Mouse (Mus musculus) stomach, postnatal 0 days (tissue): ENCODE results near the gene Atxn7l3. TPM values are rescaled to one million over a fixed set of nuclear protein-coding genes. Genes with fewer than 3 reads are reported as not detected.
A peak's percentile ranks its signal among the peaks of the same experiment; 100 is the strongest.

ENCODE experiments used
- ATAC-seq: fragments of 200-750 bp; cut with Nextera tagmentation; 2 replicates; pipeline ENCODE4 v1.8.0; 2017; ENCODE audit not compliant: low FRiP score, low TSS enrichment
- DNase-seq: peaks from one replicate; pipeline ENCODE4 v3.0.0-alpha.2; 2016; ENCODE audit warnings: low spot score
- H3K27ac ChIP-seq: fragments of 300-500 bp; sonication (generic); replicated peaks from 2 replicates; pipeline ENCODE4 v1.5.1; 2014; ENCODE audit warnings: mild to moderate bottlenecking, control low read depth
- H3K27me3 ChIP-seq: fragments of 300-500 bp; sonication (generic); 2 replicates; pipeline ENCODE4 v1.6.1; 2014; ENCODE audit warnings: low read length; ENCODE audit not compliant: control insufficient read depth, insufficient read depth
- H3K36me3 ChIP-seq: fragments of 300-500 bp; sonication (generic); 2 replicates; pipeline ENCODE4 v1.6.1; 2014; ENCODE audit warnings: low read length, mixed read lengths; ENCODE audit not compliant: control insufficient read depth, insufficient read depth
- H3K4me1 ChIP-seq: fragments of 300-500 bp; sonication (generic); replicated peaks from 2 replicates; pipeline ENCODE4 v1.6.1; 2014; ENCODE audit warnings: antibody characterized with exemption; ENCODE audit not compliant: control insufficient read depth, insufficient read depth
- H3K4me2 ChIP-seq: fragments of 300-500 bp; sonication (generic); replicated peaks from 2 replicates; pipeline ENCODE4 v1.6.1; 2014; ENCODE audit warnings: low read depth, mild to moderate bottlenecking, control low read depth, moderate library complexity
- H3K4me3 ChIP-seq: fragments of 300-500 bp; sonication (generic); 2 replicates; pipeline ENCODE4 v1.5.1; 2014; ENCODE audit warnings: low read depth, low read length, control low read depth
- H3K9ac ChIP-seq: fragments of 300-500 bp; sonication (generic); 2 replicates; pipeline ENCODE4 v1.6.1; 2014; ENCODE audit warnings: mild to moderate bottlenecking, low read length, control low read depth, mixed read lengths
- H3K9me3 ChIP-seq: fragments of 300-500 bp; sonication (generic); 2 replicates; pipeline ENCODE4 v1.6.1; 2016; ENCODE audit warnings: low read length; ENCODE audit not compliant: control insufficient read depth
- CTCF ChIP-seq: IDR thresholded peaks from 2 replicates; pipeline ENCODE4 v1.5.1; 2016; ENCODE audit warnings: antibody characterized with exemption, low read depth, mild to moderate bottlenecking, moderate library complexity
- EP300 ChIP-seq: optimal IDR thresholded peaks from 2 replicates; pipeline ENCODE3; 2016; ENCODE audit warnings: antibody characterized with exemption
- WGBS: fragments of 180-500 bp; shearing (Covaris S2); extraction: QIAGEN DNeasy Blood & Tissue Kit; methylation state at CpG from one replicate; pipeline ENCODE4 v1.1.7; 2014; 5-methylcytosine and 5-hydroxymethylcytosine counted together
- polyA plus RNA-seq: library from polyadenylated mRNA; unstranded; fragments of >200 nt; fragmentation: Nextera tagmentation; extraction: Ambion mirVana; gene quantifications from 2 replicates; pipeline ENCODE4 v1.2.1, GENCODE M21; 2015

Atxn7l3 gene
- polyA plus RNA-seq, 1 experiment from 2014 or later: 7.3 TPM

GRCm38 (mm10) chr11:102258521-102258920 is 37.9 kb downstream of the Atxn7l3 start:
- H3K9ac ChIP-seq: no peak overlapping the region
- no peak overlapping the region for H3K4me3 ChIP-seq
- ATAC-seq: no peak
- no peak overlapping the region for H3K4me2 ChIP-seq
- H3K4me1 ChIP-seq: no peaks in the 10 kb centered on the region
- 90% methylated on average over 3 of the region's 3 CpGs for WGBS
- TF ChIP-seq EP300 (no peak), CTCF (peak; percentile 40; the same call in 1 of the 2 replicates)
- H3K36me3 ChIP-seq: no peaks in the 10 kb centered on the region
- H3K9me3 ChIP-seq: no peaks in the 10 kb centered on the region
- DNase-seq: no peak
- no peak overlapping the region for H3K27ac ChIP-seq
- H3K27me3 ChIP-seq: no peaks in the 10 kb centered on the region

GRCm38 (mm10) chr11:102258095-102258494 is 38.3 kb downstream of the Atxn7l3 start:
- TF ChIP-seq EP300: no peak
- no peak for TF ChIP-seq CTCF
- no peak for ATAC-seq
- H3K9ac ChIP-seq: 0 out of 2 replicates have a peak overlapping the region, but pooled peaks have one; percentile 18
- WGBS: 89% methylated on average over 6 of the region's 6 CpGs
- no peak overlapping the region for H3K4me3 ChIP-seq
- H3K4me1 ChIP-seq: no peaks in the 10 kb centered on the region
- no peaks in the 10 kb centered on the region for H3K36me3 ChIP-seq
- H3K27me3 ChIP-seq: no peaks in the 10 kb centered on the region
- no peak overlapping the region for H3K4me2 ChIP-seq
- H3K9me3 ChIP-seq: no peaks in the 10 kb centered on the region
- DNase-seq: no peak
- no peak overlapping the region for H3K27ac ChIP-seq

DNA sequence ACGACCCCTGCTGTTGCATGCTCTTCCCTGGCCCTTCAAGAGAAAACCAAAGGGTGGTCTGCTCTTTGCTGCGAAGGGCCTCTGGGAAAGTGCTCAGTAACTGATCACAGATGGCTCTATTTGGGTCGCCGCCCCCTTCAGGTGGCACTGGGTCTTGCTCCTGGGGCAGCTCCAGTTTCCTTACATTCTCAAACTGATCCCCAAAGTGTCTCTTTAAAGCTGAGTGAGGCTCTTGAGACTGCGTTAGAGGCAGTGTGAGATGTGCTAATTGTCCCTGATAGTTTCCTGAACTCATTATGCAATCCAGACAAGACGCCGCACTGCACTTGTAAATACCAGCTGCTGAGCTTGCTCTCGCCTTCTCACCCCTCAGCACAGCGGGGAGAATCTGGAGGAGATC is 38.9 kb downstream of the Atxn7l3 start:
- ATAC-seq (peak; percentile 22; the same call in 1 of the 2 replicates), DNase-seq (peak; percentile 49)
- no peaks in the 10 kb centered on the region for H3K4me1 ChIP-seq
- TF ChIP-seq CTCF: peak; percentile 63
- no peak for TF ChIP-seq EP300
- H3K27me3 ChIP-seq: no peaks in the 10 kb centered on the region
- WGBS: 48% methylated on average over 9 of the region's 9 CpGs
- H3K4me3 ChIP-seq: no peak overlapping the region
- no peak overlapping the region for H3K4me2 ChIP-seq
- H3K9me3 ChIP-seq: no peaks in the 10 kb centered on the region
- no peak overlapping the region for H3K9ac ChIP-seq
- no peak overlapping the region for H3K27ac ChIP-seq
- no peaks in the 10 kb centered on the region for H3K36me3 ChIP-seq

- peak overlapping the region; percentile 96 for H3K4me2 ChIP-seq
- WGBS: 10% methylated on average over 9 of the region's 9 CpGs
Measured at GRCm38 (mm10) chr11:102249351-102250090, 46.9 kb downstream of the Atxn7l3 start.

GRCm38 (mm10) chr11:102248630-102249230 is 47.7 kb downstream of the Atxn7l3 start, which contains the start of gene BC030867:
Gene BC030867, plus strand, starts transcription at chr11:102248882.
- H3K9ac ChIP-seq: peak within 1 kb of the TSS; percentile 57
- no peaks in the 10 kb centered on the region for H3K9me3 ChIP-seq
- no peaks in the 10 kb centered on the region for H3K27me3 ChIP-seq
- peak within 1 kb of the TSS; percentile 96 for H3K4me2 ChIP-seq
- ATAC-seq: peak; percentile 62
- TF ChIP-seq CTCF (peak; percentile 85), EP300 (no peak)
- no peak within 1 kb of the TSS for H3K27ac ChIP-seq
- WGBS: under 1% methylated on average over 41 of the region's 41 CpGs
- no peaks in the 10 kb centered on the region for H3K36me3 ChIP-seq
- DNase-seq: peak; percentile 94
- H3K4me1 ChIP-seq: peaks cover 3% of the 10 kb centered on the region; the same call in 1 of the 2 replicates
- peak within 1 kb of the TSS; percentile 62 for H3K4me3 ChIP-seq

More at GRCm38 (mm10) chr11:102249351-102250090, 46.9 kb downstream of the Atxn7l3 start:
- ATAC-seq (no peak), DNase-seq (no peak)
- Histone ChIP-seq H3K27ac (no peak overlapping the region), H3K4me3 (peak overlapping the region; percentile 62), H3K9me3 (no peaks in the 10 kb centered on the region), H3K9ac (peak overlapping the region; percentile 57), H3K27me3 (no peaks in the 10 kb centered on the region), H3K36me3 (no peaks in the 10 kb centered on the region), H3K4me1 (peaks cover 3% of the 10 kb centered on the region; the same call in 1 of the 2 replicates)
- no peak for TF ChIP-seq EP300
- no peak for TF ChIP-seq CTCF

DNA sequence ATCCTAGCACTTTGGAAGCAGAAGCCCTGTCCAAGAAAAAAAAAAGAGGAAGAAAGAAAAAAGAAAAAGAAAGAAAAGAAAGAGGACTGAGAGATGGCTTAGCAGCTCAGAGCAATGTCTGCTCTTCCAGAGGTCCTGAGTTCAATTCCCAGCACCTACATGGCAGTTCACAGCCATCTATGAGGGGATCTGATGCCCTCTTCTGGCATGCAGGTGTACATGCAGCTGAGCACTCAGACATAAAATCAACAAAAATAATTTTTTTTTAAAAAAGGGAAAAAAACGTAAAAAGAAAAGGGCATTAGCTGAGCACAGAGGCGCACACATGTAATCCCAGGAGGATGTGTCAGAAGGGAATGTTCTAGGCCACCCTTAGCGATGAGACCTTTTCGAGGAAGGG is 49.6 kb downstream of the Atxn7l3 start:
- 80% methylated on average over 4 of the region's 4 CpGs for WGBS
- no peak overlapping the region for H3K4me2 ChIP-seq
- no peak overlapping the region for H3K27ac ChIP-seq
- no peak for TF ChIP-seq EP300
- TF ChIP-seq CTCF: peak; percentile 49
- H3K36me3 ChIP-seq: no peaks in the 10 kb centered on the region
- no peaks in the 10 kb centered on the region for H3K27me3 ChIP-seq
- no peak overlapping the region for H3K4me3 ChIP-seq
- no peaks in the 10 kb centered on the region for H3K9me3 ChIP-seq
- DNase-seq (no peak), ATAC-seq (no peak)
- peaks cover 3% of the 10 kb centered on the region; the same call in 1 of the 2 replicates for H3K4me1 ChIP-seq
- no peak overlapping the region for H3K9ac ChIP-seq
